8 mouse cellular contexts compared by ENCODE assay signal in the genomic region with DNA sequence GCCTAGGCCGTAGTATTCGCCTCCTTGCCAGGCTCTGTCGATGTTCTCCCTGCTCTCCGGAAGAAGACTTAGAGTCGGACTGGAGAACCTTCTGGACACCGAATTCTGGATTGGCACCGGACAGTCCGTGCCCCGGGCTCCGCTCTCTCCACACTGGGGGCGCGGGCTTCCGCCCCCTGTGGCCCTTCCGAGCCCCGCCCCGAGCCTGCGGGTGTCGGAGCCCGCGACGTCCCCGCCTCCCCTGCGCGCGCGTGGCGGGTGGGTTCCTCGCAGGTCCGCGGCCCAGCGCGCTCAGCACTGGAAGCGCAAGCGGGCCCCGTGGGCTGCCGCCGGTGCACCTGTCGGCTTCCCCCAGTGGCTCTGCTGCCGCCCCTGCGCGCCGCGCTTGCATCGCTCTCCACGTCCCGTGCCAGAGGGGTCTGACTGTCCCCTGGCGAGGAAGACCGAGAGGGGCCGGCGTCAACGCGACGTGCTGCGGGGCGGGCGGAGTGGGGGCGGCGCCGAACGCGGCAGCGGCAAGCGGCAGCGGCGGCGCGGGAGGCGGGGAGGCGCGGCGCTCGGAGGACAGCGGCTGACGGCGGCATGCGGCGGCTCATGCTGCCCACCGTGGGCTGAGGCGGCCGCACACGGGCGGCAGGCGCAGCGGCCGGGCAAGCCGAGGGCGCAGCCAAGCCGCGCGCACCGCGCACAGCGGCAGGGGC. TPM values are rescaled to one million over a fixed set of nuclear protein-coding genes. Genes with fewer than 3 reads are reported as not detected.
DNase-seq lines count a peak whose midpoint lies in the region; ATAC-seq and TF ChIP-seq lines count a peak whose summit lies in the region.

No protein-coding gene starts in this region.

- 0 out of 2 replicates have a peak, but pooled peaks have one; percentile 15 for TF ChIP-seq POLR2A in brain, embryonic 14.5 days (IDR thresholded peaks at IDR 0.05; ENCODE audit: borderline replicate concordance, extremely low read depth, insufficient read depth, insufficient read length, poor library complexity, severe bottlenecking)
- no peak for TF ChIP-seq POLR2A in testis, adult 2 months (IDR thresholded peaks at IDR 0.05; ENCODE audit: control insufficient read depth, low read depth, low read length)

- peak; percentile 57 for ATAC-seq in forebrain, embryonic 13.5 days
- ATAC-seq in hindbrain, embryonic 15.5 days (ENCODE audit: low FRiP score, low read depth) = peak; percentile 75
- ATAC-seq in midbrain, postnatal 0 days (ENCODE audit: low FRiP score) = peak; percentile 51

- no peaks in the 10 kb centered on the region for H3K9me3 ChIP-seq in forebrain, embryonic 13.5 days (replicated peaks)
- no peaks in the 10 kb centered on the region for H3K9me3 ChIP-seq in hindbrain, embryonic 15.5 days
- H3K9me3 ChIP-seq in midbrain, postnatal 0 days (ENCODE audit: low read length) = no peaks in the 10 kb centered on the region

- peaks cover 37% of the 10 kb centered on the region for H3K4me1 ChIP-seq in forebrain, embryonic 13.5 days
- peaks cover 44% of the 10 kb centered on the region for H3K4me1 ChIP-seq in hindbrain, embryonic 15.5 days (replicated peaks)
- peaks cover 21% of the 10 kb centered on the region for H3K4me1 ChIP-seq in midbrain, postnatal 0 days (ENCODE audit: insufficient read depth, low read length)
- peaks cover 22% of the 10 kb centered on the region for H3K4me1 ChIP-seq in testis, adult 2 months (ENCODE audit: control insufficient read depth, insufficient read depth, low read length)

- 1% methylated on average over 71 of the region's 93 CpGs for WGBS in forebrain, embryonic 13.5 days
- WGBS in hindbrain, embryonic 15.5 days = under 1% methylated on average over 80 of the region's 93 CpGs
- under 1% methylated on average over 81 of the region's 93 CpGs for WGBS in midbrain, postnatal 0 days

- H3K36me3 ChIP-seq in forebrain, embryonic 13.5 days (ENCODE audit: poor library complexity, severe bottlenecking) = peaks cover 26% of the 10 kb centered on the region
- H3K36me3 ChIP-seq in hindbrain, embryonic 15.5 days = no peaks in the 10 kb centered on the region
- H3K36me3 ChIP-seq in midbrain, postnatal 0 days (ENCODE audit: insufficient read depth, low read length) = peaks cover 8% of the 10 kb centered on the region; the same call in 1 of the 2 replicates
- H3K36me3 ChIP-seq in testis, adult 2 months (ENCODE audit: control insufficient read depth, insufficient read depth, low read length) = no peaks in the 10 kb centered on the region

- no peak for TF ChIP-seq CTCF in brain, embryonic 14.5 days (IDR thresholded peaks at IDR 0.05; ENCODE audit: borderline replicate concordance, extremely low read depth, insufficient read depth, insufficient read length)
- TF ChIP-seq CTCF in midbrain, postnatal 0 days (IDR thresholded peaks at IDR 0.05) = no peak
- no peak for TF ChIP-seq CTCF in testis, adult 2 months (IDR thresholded peaks at IDR 0.05; ENCODE audit: control insufficient read depth, insufficient read depth, insufficient replicate concordance, low read depth, low read length)

- peak overlapping the region; percentile 99 for H3K4me2 ChIP-seq in forebrain, embryonic 13.5 days
- H3K4me2 ChIP-seq in hindbrain, embryonic 15.5 days = peak overlapping the region; percentile 66
- H3K4me2 ChIP-seq in midbrain, postnatal 0 days (ENCODE audit: low read depth, low read length, poor library complexity, severe bottlenecking) = peak overlapping the region; percentile 88

- no peaks in the 10 kb centered on the region; the same call in 1 of the 2 replicates for H3K27me3 ChIP-seq in forebrain, embryonic 13.5 days
- no peaks in the 10 kb centered on the region for H3K27me3 ChIP-seq in hindbrain, embryonic 15.5 days
- H3K27me3 ChIP-seq in midbrain, postnatal 0 days (ENCODE audit: insufficient read depth, low read length) = no peaks in the 10 kb centered on the region
- no peaks in the 10 kb centered on the region for H3K27me3 ChIP-seq in testis, adult 2 months (ENCODE audit: control insufficient read depth, insufficient read depth, low read length)

- peak; percentile 85 for DNase-seq in heart, adult 11 months
- no peak for DNase-seq in heart, postnatal 25 days (ENCODE audit: low spot score)
- DNase-seq in brain, embryonic 14.5 days (ENCODE audit: low read depth) = peak; percentile 81
- peak; percentile 83 for DNase-seq in left cerebral cortex, postnatal 25 days (ENCODE audit: low spot score in 2 of 2)
- DNase-seq in midbrain, postnatal 0 days (ENCODE audit: low spot score) = peak; percentile 68

- peak overlapping the region; percentile 79 for H3K4me3 ChIP-seq in forebrain, embryonic 13.5 days
- peak overlapping the region; percentile 90 for H3K4me3 ChIP-seq in hindbrain, embryonic 15.5 days
- peak overlapping the region; percentile 84 for H3K4me3 ChIP-seq in midbrain, postnatal 0 days (ENCODE audit: low read depth, low read length)
- peak overlapping the region; percentile 73 for H3K4me3 ChIP-seq in testis, adult 2 months (ENCODE audit: control insufficient read depth, low read depth, low read length)

- intact Hi-C loops in heart, postnatal 25 days (cut with DNase I) = no loop called here
- intact Hi-C loops in left cerebral cortex, postnatal 25 days (cut with DNase I) = loop anchor here (2.0 kb wide), 1 partner anchor 38 kb away; no protein-coding TSS in a partner anchor

- peak overlapping the region; percentile 84 for H3K27ac ChIP-seq in forebrain, embryonic 13.5 days
- peak overlapping the region; percentile 95 for H3K27ac ChIP-seq in hindbrain, embryonic 15.5 days (replicated peaks)
- peak overlapping the region; percentile 93 for H3K27ac ChIP-seq in midbrain, postnatal 0 days (ENCODE audit: low read depth, low read length)
- H3K27ac ChIP-seq in testis, adult 2 months (ENCODE audit: control insufficient read depth, insufficient read depth, low read depth, low read length) = no peak overlapping the region

- peak overlapping the region; percentile 86 for H3K9ac ChIP-seq in forebrain, embryonic 13.5 days
- peak overlapping the region; percentile 83 for H3K9ac ChIP-seq in hindbrain, embryonic 15.5 days
- peak overlapping the region; percentile 97 for H3K9ac ChIP-seq in midbrain, postnatal 0 days (replicated peaks; ENCODE audit: low read length, poor library complexity, severe bottlenecking)

RNA-seq across cellular contexts. Expression of gene Cspg5, which starts 1.5 kb away (rescaled TPM):
- total RNA-seq in heart, postnatal 25 days (2021) = under 1 TPM; 0.13 to 0.14 TPM
- polyA plus RNA-seq in brain, embryonic 14.5 days (2012; rRNA removed) = 108 and 139 TPM in 2 replicates
- polyA plus RNA-seq in forebrain, embryonic 13.5 days (2015; fragmentation: Nextera tagmentation; extraction: Ambion mirVana) = 29.4 and 35.0 TPM in 2 replicates
- 181 and 199 TPM in 2 replicates for polyA plus RNA-seq in hindbrain, embryonic 15.5 days (2015; fragmentation: Nextera tagmentation; extraction: Ambion mirVana)
- total RNA-seq in left cerebral cortex, postnatal 25 days (2021) = 100 to 1,000 TPM; 376 to 397 TPM
- total RNA-seq in midbrain, postnatal 0 days (2014; rRNA removed) = 456 and 504 TPM in 2 replicates
- 325 and 340 TPM in 2 replicates for polyA plus RNA-seq in midbrain, postnatal 0 days (2015; fragmentation: Nextera tagmentation; extraction: Ambion mirVana)
- polyA plus RNA-seq in testis, adult 2 months (2012; rRNA removed) = 1.6 and 2.0 TPM in 2 replicates

RNA-seq across cellular contexts. Expression of gene Elp6, which starts 59.9 kb away (rescaled TPM):
- 1 to 10 TPM; 1.8 to 2.4 TPM for total RNA-seq in heart, postnatal 25 days (2021)
- 46.6 and 55.9 TPM in 2 replicates for polyA plus RNA-seq in brain, embryonic 14.5 days (2012; rRNA removed)
- 35.5 and 40.7 TPM in 2 replicates for polyA plus RNA-seq in forebrain, embryonic 13.5 days (2015; fragmentation: Nextera tagmentation; extraction: Ambion mirVana)
- 41.8 and 42.1 TPM in 2 replicates for polyA plus RNA-seq in hindbrain, embryonic 15.5 days (2015; fragmentation: Nextera tagmentation; extraction: Ambion mirVana)
- 10 to 100 TPM; 12.7 to 13.3 TPM for total RNA-seq in left cerebral cortex, postnatal 25 days (2021)
- total RNA-seq in midbrain, postnatal 0 days (2014; rRNA removed) = 28.8 and 35.5 TPM in 2 replicates
- 30.5 and 34.8 TPM in 2 replicates for polyA plus RNA-seq in midbrain, postnatal 0 days (2015; fragmentation: Nextera tagmentation; extraction: Ambion mirVana)
- polyA plus RNA-seq in testis, adult 2 months (2012; rRNA removed) = 5.1 TPM in 2 replicates

Comparison
In these comparisons a context has a peak if more than half of its experiments do, and no peak if none do; other contexts are left out.
1. RNA of gene Cspg5, which starts 1.5 kb away (polyA plus RNA-seq): 325 to 340 TPM in midbrain, postnatal 0 days, 181 to 199 TPM in hindbrain, embryonic 15.5 days, 108 to 139 TPM in brain, embryonic 14.5 days and 29.4 to 35.0 TPM in forebrain, embryonic 13.5 days; 1.6 to 2.0 TPM in testis, adult 2 months; every median in the first group is over 10 times any median in the second.
2. Peak in every context shown above with its lines, with median percentiles within 50 percentile points of each other: ATAC-seq, H3K4me2 ChIP-seq, H3K4me3 ChIP-seq and H3K9ac ChIP-seq.